Mouse (Mus musculus): ENCODE data around the gene Rassf5. TPM values are rescaled to one million over a fixed set of nuclear protein-coding genes. Genes with fewer than 3 reads are reported as not detected.

Rassf5 gene
- polyA plus RNA-seq, 1 experiment from 2014 or later, result 3.5 TPM

GRCm38 (mm10) chr1:131201391-131201790, 43.7 kb downstream of the Rassf5 start:
- no peak overlapping the region for H3K27ac ChIP-seq (ENCODE audit: low read length)
- no peak overlapping the region for H3K4me2 ChIP-seq (ENCODE audit: low read depth, low read length)
- peaks cover 6% of the 10 kb centered on the region; the same call in 1 of the 2 replicates for H3K4me1 ChIP-seq (ENCODE audit: control insufficient read depth, insufficient read depth, low read length)
- no peak overlapping the region for H3K4me3 ChIP-seq (ENCODE audit: low read length)
- ATAC-seq, result no peak
- 86% methylated on average over 4 of the region's 4 CpGs for WGBS
- no peaks in the 10 kb centered on the region for H3K9me3 ChIP-seq (ENCODE audit: control insufficient read depth, low read length)
- no peaks in the 10 kb centered on the region for H3K27me3 ChIP-seq (replicated peaks; ENCODE audit: control insufficient read depth, insufficient read depth, low read length)
- H3K9ac ChIP-seq (ENCODE audit: low read depth, low read length), result no peak overlapping the region
- H3K36me3 ChIP-seq (ENCODE audit: control insufficient read depth, insufficient read depth, low read length), result no peaks in the 10 kb centered on the region

DNA sequence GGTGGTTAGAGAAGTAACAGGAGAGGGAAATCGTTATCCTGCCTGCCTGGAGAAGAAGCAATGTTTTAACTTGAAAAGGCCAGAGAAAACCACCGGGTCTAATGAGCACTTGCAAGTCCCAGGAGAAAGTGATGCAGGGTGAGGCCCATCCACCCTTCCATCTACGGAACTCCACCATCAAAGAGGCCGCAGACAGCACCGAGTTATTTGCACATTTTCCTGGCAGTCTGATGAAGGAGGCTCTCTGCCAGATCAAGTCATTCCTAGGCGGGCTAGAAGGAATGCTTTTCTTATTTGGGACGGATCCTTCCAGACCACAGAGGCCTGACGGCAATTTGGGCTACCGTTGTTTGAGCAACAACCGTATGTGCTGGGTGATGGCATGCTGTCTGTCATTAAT, 44.5 kb downstream of the Rassf5 start:
- 63% methylated on average over 10 of the region's 10 CpGs for WGBS
- Histone ChIP-seq H3K9ac (ENCODE audit: low read depth, low read length) (no peak overlapping the region), H3K36me3 (ENCODE audit: control insufficient read depth, insufficient read depth, low read length) (no peaks in the 10 kb centered on the region), H3K4me3 (ENCODE audit: low read length) (no peak overlapping the region), H3K4me1 (ENCODE audit: control insufficient read depth, insufficient read depth, low read length) (peaks cover 8% of the 10 kb centered on the region; the same call in 1 of the 2 replicates), H3K27me3 (replicated peaks; ENCODE audit: control insufficient read depth, insufficient read depth, low read length) (no peaks in the 10 kb centered on the region), H3K27ac (ENCODE audit: low read length) (no peak overlapping the region), H3K9me3 (ENCODE audit: control insufficient read depth, low read length) (no peaks in the 10 kb centered on the region), H3K4me2 (ENCODE audit: low read depth, low read length) (no peak overlapping the region)
- no peak for ATAC-seq

DNA sequence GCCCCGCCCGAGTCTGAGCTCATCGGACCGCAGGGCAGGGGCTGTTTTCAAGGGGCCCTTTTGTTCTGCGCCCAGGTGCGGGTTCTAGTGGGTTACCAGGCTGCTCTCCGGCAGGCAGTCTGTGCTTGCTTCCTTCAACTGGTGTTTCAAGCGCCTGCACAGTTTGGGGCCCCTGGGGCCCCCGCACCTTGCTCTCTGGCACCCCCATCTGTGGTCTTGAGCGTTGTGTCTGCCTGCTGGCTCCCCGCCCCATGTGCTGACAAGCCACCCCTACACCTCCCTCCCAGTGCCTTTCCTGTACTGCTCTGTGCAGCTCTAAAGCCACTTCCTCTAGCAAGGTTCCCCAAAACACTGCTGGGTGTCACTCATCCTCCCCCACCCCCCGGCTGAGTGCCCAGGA, 45.1 kb downstream of the Rassf5 start:
- Histone ChIP-seq H3K4me2 (ENCODE audit: low read depth, low read length) (peak overlapping the region; percentile 21), H3K9me3 (ENCODE audit: control insufficient read depth, low read length) (no peaks in the 10 kb centered on the region), H3K36me3 (ENCODE audit: control insufficient read depth, insufficient read depth, low read length) (no peaks in the 10 kb centered on the region), H3K9ac (ENCODE audit: low read depth, low read length) (0 out of 2 replicates have a peak overlapping the region, but pooled peaks have one; percentile 13), H3K4me3 (ENCODE audit: low read length) (peak overlapping the region; percentile 16), H3K27me3 (replicated peaks; ENCODE audit: control insufficient read depth, insufficient read depth, low read length) (no peaks in the 10 kb centered on the region), H3K4me1 (ENCODE audit: control insufficient read depth, insufficient read depth, low read length) (peaks cover 8% of the 10 kb centered on the region; the same call in 1 of the 2 replicates), H3K27ac (ENCODE audit: low read length) (no peak overlapping the region)
- WGBS, result 48% methylated on average over 12 of the region's 12 CpGs
- peak; percentile 72 for ATAC-seq

DNA sequence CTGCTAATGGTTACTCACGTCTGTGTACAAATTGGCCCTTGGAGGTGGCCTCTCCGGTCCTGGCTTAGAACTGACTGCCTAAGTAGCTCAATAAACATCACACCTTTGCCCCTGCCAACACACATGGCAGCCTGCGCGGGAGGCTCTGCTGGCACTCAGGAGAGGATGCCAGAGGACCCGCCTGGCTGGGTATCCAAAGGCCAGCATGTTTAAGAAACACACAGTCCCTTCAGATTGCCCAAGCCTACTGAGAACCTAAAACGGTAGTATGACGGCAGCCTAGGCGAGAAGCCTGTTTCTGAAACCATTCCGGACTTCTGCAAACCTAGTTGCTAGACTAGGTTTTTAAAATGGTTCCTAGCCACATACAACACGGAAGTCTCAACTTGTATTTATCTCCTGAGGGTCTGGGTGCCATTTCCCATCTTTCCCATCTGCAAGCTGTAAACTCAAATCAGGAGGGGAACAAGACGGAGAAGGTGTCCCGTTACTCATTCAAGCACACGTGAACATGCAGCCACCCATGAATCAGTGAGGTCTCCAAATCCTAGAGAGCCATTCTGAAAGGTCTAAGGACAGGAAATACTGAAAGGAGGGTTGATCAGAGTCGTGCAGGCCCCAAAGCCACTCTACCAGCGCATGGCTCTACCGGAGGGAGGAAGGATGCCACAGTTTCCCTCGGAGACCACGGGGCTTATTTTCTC, 45.8 kb downstream of the Rassf5 start:
- no peaks in the 10 kb centered on the region for H3K36me3 ChIP-seq (ENCODE audit: control insufficient read depth, insufficient read depth, low read length)
- H3K4me3 ChIP-seq (ENCODE audit: low read length), result peak overlapping the region; percentile 16
- H3K4me1 ChIP-seq (ENCODE audit: control insufficient read depth, insufficient read depth, low read length), result peaks cover 8% of the 10 kb centered on the region; the same call in 1 of the 2 replicates
- H3K27me3 ChIP-seq (replicated peaks; ENCODE audit: control insufficient read depth, insufficient read depth, low read length), result no peaks in the 10 kb centered on the region
- ATAC-seq, result peak; percentile 24; the same call in 1 of the 2 replicates
- WGBS, result 70% methylated on average over 18 of the region's 18 CpGs
- H3K4me2 ChIP-seq (ENCODE audit: low read depth, low read length), result peak overlapping the region; percentile 21
- H3K27ac ChIP-seq (ENCODE audit: low read length), result no peak overlapping the region
- no peak overlapping the region for H3K9ac ChIP-seq (ENCODE audit: low read depth, low read length)
- no peaks in the 10 kb centered on the region for H3K9me3 ChIP-seq (ENCODE audit: control insufficient read depth, low read length)

- H3K4me3 ChIP-seq (ENCODE audit: low read length), result no peak overlapping the region
- no peaks in the 10 kb centered on the region for H3K9me3 ChIP-seq (ENCODE audit: control insufficient read depth, low read length)
- H3K4me1 ChIP-seq (ENCODE audit: control insufficient read depth, insufficient read depth, low read length), result peaks cover 8% of the 10 kb centered on the region; the same call in 1 of the 2 replicates
- H3K36me3 ChIP-seq (ENCODE audit: control insufficient read depth, insufficient read depth, low read length), result no peaks in the 10 kb centered on the region
- no peak for ATAC-seq
- no peak overlapping the region for H3K4me2 ChIP-seq (ENCODE audit: low read depth, low read length)
- no peaks in the 10 kb centered on the region for H3K27me3 ChIP-seq (replicated peaks; ENCODE audit: control insufficient read depth, insufficient read depth, low read length)
- H3K9ac ChIP-seq (ENCODE audit: low read depth, low read length), result no peak overlapping the region
- no peak overlapping the region for H3K27ac ChIP-seq (ENCODE audit: low read length)
- WGBS, result 78% methylated on average over 9 of the region's 9 CpGs
Measured at GRCm38 (mm10) chr1:131198417-131198960, 46.6 kb downstream of the Rassf5 start.

GRCm38 (mm10) chr1:131196107-131196506, 49.0 kb downstream of the Rassf5 start:
- H3K27me3 ChIP-seq (replicated peaks; ENCODE audit: control insufficient read depth, insufficient read depth, low read length), result no peaks in the 10 kb centered on the region
- 48% methylated on average over 2 of the region's 2 CpGs for WGBS
- ATAC-seq, result no peak
- H3K9ac ChIP-seq (ENCODE audit: low read depth, low read length), result no peak overlapping the region
- no peak overlapping the region for H3K4me3 ChIP-seq (ENCODE audit: low read length)
- H3K36me3 ChIP-seq (ENCODE audit: control insufficient read depth, insufficient read depth, low read length), result no peaks in the 10 kb centered on the region
- peaks cover 8% of the 10 kb centered on the region; the same call in 1 of the 2 replicates for H3K4me1 ChIP-seq (ENCODE audit: control insufficient read depth, insufficient read depth, low read length)
- H3K27ac ChIP-seq (ENCODE audit: low read length), result 0 out of 2 replicates have a peak overlapping the region, but pooled peaks have one; percentile 21
- H3K9me3 ChIP-seq (ENCODE audit: control insufficient read depth, low read length), result no peaks in the 10 kb centered on the region
- H3K4me2 ChIP-seq (ENCODE audit: low read depth, low read length), result no peak overlapping the region

- 75% methylated on average over 7 of the region's 7 CpGs for WGBS
- Histone ChIP-seq H3K36me3 (ENCODE audit: control insufficient read depth, insufficient read depth, low read length) (no peaks in the 10 kb centered on the region), H3K9me3 (ENCODE audit: control insufficient read depth, low read length) (no peaks in the 10 kb centered on the region), H3K4me2 (ENCODE audit: low read depth, low read length) (no peak overlapping the region), H3K27ac (ENCODE audit: low read length) (no peak overlapping the region), H3K4me3 (ENCODE audit: low read length) (no peak overlapping the region), H3K4me1 (ENCODE audit: control insufficient read depth, insufficient read depth, low read length) (peaks cover 8% of the 10 kb centered on the region; the same call in 1 of the 2 replicates), H3K27me3 (replicated peaks; ENCODE audit: control insufficient read depth, insufficient read depth, low read length) (no peaks in the 10 kb centered on the region), H3K9ac (ENCODE audit: low read depth, low read length) (no peak overlapping the region)
- ATAC-seq, result no peak
Measured at GRCm38 (mm10) chr1:131195653-131196052, 49.4 kb downstream of the Rassf5 start.

DNA sequence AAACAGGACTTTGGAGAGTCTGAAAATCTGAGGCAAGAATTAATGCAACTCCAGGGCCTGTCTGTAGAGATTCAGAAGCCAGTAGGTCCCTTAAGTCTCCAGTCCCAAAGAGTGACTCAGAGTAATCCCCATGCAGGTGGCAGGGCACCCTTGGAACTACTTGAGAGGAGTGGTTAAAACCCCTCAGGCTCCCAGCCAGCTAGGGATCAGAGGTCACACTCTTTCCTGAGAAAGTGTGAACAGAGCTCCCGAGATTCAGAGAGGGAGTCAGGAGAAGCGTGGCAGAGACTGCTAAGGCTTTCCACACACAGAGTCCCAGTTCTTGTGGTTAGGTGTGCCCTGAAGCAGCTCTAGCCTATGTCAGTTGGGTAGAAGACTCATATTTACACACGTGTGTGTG, 51.3 kb downstream of the Rassf5 start:
- WGBS, result 51% methylated on average over 3 of the region's 3 CpGs
- Histone ChIP-seq H3K36me3 (ENCODE audit: control insufficient read depth, insufficient read depth, low read length) (no peaks in the 10 kb centered on the region), H3K27ac (ENCODE audit: low read length) (no peak overlapping the region), H3K4me2 (ENCODE audit: low read depth, low read length) (no peak overlapping the region), H3K4me1 (ENCODE audit: control insufficient read depth, insufficient read depth, low read length) (peaks cover 2% of the 10 kb centered on the region; the same call in 1 of the 2 replicates), H3K4me3 (ENCODE audit: low read length) (no peak overlapping the region), H3K27me3 (replicated peaks; ENCODE audit: control insufficient read depth, insufficient read depth, low read length) (no peaks in the 10 kb centered on the region), H3K9ac (ENCODE audit: low read depth, low read length) (no peak overlapping the region), H3K9me3 (ENCODE audit: control insufficient read depth, low read length) (no peaks in the 10 kb centered on the region)
- ATAC-seq, result peak; percentile 22; the same call in 1 of the 2 replicates

DNA sequence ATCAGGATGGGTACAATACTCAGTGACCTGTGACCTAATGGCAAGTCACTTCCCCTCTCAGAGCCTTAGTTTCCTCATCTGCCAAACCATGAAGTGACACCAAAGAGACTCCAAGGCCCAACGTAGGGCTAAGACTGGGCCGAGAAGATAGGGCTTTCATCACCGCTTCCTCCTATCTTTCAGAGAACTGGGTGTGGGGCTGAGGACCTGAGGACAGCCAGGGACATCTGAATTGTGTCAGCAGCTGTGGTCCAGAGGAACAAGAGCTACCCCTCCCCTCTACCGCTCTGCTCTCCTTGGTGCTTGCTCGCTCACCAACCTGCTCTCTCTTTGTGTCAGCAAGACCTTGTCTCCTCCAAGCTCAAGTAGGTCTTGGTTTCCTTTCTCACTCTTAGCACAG, 56.4 kb downstream of the Rassf5 start:
- ATAC-seq, result no peak
- no peaks in the 10 kb centered on the region for H3K36me3 ChIP-seq (ENCODE audit: control insufficient read depth, insufficient read depth, low read length)
- no peaks in the 10 kb centered on the region for H3K9me3 ChIP-seq (ENCODE audit: control insufficient read depth, low read length)
- 91% methylated on average over 5 of the region's 5 CpGs for WGBS
- no peak overlapping the region for H3K27ac ChIP-seq (ENCODE audit: low read length)
- no peaks in the 10 kb centered on the region for H3K27me3 ChIP-seq (replicated peaks; ENCODE audit: control insufficient read depth, insufficient read depth, low read length)
- no peak overlapping the region for H3K4me3 ChIP-seq (ENCODE audit: low read length)
- no peak overlapping the region for H3K4me2 ChIP-seq (ENCODE audit: low read depth, low read length)
- no peaks in the 10 kb centered on the region for H3K4me1 ChIP-seq (ENCODE audit: control insufficient read depth, insufficient read depth, low read length)
- no peak overlapping the region for H3K9ac ChIP-seq (ENCODE audit: low read depth, low read length)
